Mouse (Mus musculus) CH12F3 (cell line): Measurements from ENCODE around the gene Cyp3a13.
"Not testable (repeated sequence)": the region's sequence is repeated elsewhere in the genome, so short reads cannot be mapped to it uniquely, and the experiment has no call there.

ENCODE experiments used
- in situ Hi-C: fragments of 300-500 bp; cut with MboI; formaldehyde crosslinking; loops from 2 replicates; pipeline ENCODE4 v1.14.3; 2020; ENCODE audit warnings: low sequenced_read_pairs

Gene Cyp3a13

GRCm38 (mm10) chr5:137875054-137875453, 46.4 kb downstream of the Cyp3a13 start:
- in situ Hi-C loops = loop anchor here (5.0 kb wide), 1 partner anchor 83 kb away; no protein-coding TSS in a partner anchor

GRCm38 (mm10) chr5:137872381-137872702, 49.1 kb downstream of the Cyp3a13 start:
- in situ Hi-C loops = not testable (repeated sequence)

- in situ Hi-C loops = not testable (repeated sequence)
Measured at GRCm38 (mm10) chr5:137871644-137872380, 49.6 kb downstream of the Cyp3a13 start, which contains the start of gene Pilrb2. Pilrb2 (minus strand) TSS chr5:137871815.

- in situ Hi-C loops = not testable (repeated sequence)
Measured at GRCm38 (mm10) chr5:137868600-137868999, 52.8 kb downstream of the Cyp3a13 start.

- in situ Hi-C loops = not testable (repeated sequence)
Measured at GRCm38 (mm10) chr5:137864008-137864407, 57.4 kb downstream of the Cyp3a13 start.

GRCm38 (mm10) chr5:137857960-137858710, 63.3 kb downstream of the Cyp3a13 start, which contains the start of gene Pilrb1:
Pilrb1 (minus strand) TSS chr5:137858106.
- in situ Hi-C loops = not testable (repeated sequence)

GRCm38 (mm10) chr5:137856870-137857269, 64.5 kb downstream of the Cyp3a13 start:
- in situ Hi-C loops = not testable (repeated sequence)

GRCm38 (mm10) chr5:137854907-137855306, 66.5 kb downstream of the Cyp3a13 start:
- in situ Hi-C loops = not testable (repeated sequence)

- in situ Hi-C loops = not testable (repeated sequence)
Measured at GRCm38 (mm10) chr5:137850313-137850712, 71.1 kb downstream of the Cyp3a13 start.
